ENCODE assay signal across 23 mouse cellular contexts in the genomic region with DNA sequence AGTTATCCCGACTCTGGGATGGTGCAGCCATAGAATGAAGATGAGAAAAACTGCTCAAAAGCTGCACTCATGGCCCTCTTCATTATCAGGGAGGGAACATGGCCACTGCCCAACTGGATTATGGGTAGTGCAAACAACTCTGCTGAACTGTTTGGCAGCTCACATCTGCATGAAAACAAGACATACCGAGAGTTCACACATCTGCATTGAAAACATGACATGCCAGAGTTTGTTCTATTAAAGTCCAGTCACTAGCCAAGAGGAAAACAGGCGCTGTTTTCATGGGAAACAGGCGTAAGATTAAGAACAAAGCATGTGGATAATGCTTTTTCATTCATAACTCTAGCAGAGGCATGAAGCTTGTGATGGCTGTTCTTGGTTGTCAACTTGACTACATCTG. TPM values are rescaled to one million over a fixed set of nuclear protein-coding genes. Genes with fewer than 3 reads are reported as not detected.
DNase-seq lines count a peak whose midpoint lies in the region; ATAC-seq and TF ChIP-seq lines count a peak whose summit lies in the region.
"Had no signal": no experiment of that assay in that cellular context is flagged by ENCODE, and none has a peak within 500 bp of the region (broad histone marks: within the 10 kb centered on the region; RNA-seq: fewer than 3 reads in every experiment).

No protein-coding gene starts in this region.

- H3K9ac ChIP-seq in heart, embryonic 13.5 days, result no peak overlapping the region
- H3K9ac ChIP-seq in embryonic facial prominence, embryonic 15.5 days, result no peak overlapping the region
- H3K9ac ChIP-seq in stomach, embryonic 15.5 days, result no peak overlapping the region
- H3K9ac ChIP-seq: embryonic facial prominence, embryonic 12.5 days; forebrain, postnatal 0 days; hindbrain, embryonic 15.5 days; intestine, embryonic 15.5 days; liver, embryonic 13.5 days; neural tube, embryonic 15.5 days had no signal

- no peak for DNase-seq in heart, postnatal 36 days
- no peak for DNase-seq in cerebellum, adult 2 months
- DNase-seq: adrenal gland, postnatal 36 days; cerebellum, adult 8-10 months; forebrain, postnatal 0 days; heart, postnatal 4 days; kidney, adult 9 months; kidney, postnatal 4 days; liver, embryonic 13.5 days; right cerebral cortex, postnatal 14 days; spleen, adult 18-20 months; thymus, adult 18-20 months; thymus, postnatal 4 days had no signal

- ATAC-seq in heart, embryonic 13.5 days (ENCODE audit: extremely low read depth, insufficient number of reproducible peaks, low FRiP score, low TSS enrichment), result no peak
- no peak for ATAC-seq in megakaryocyte, adult 5-6 weeks (ENCODE audit: poor library complexity, severe bottlenecking)
- ATAC-seq in embryonic facial prominence, embryonic 15.5 days (ENCODE audit: insufficient number of reproducible peaks, low FRiP score, low TSS enrichment, low read depth), result no peak
- no peak for ATAC-seq in stomach, embryonic 15.5 days (ENCODE audit: insufficient read depth, low FRiP score, low read depth)
- ATAC-seq: forebrain, postnatal 0 days; intestine, embryonic 15.5 days; lung, postnatal 0 days had no signal

- no peak for TF ChIP-seq CTCF in cerebellum, adult 2 months (IDR thresholded peaks at IDR 0.05; ENCODE audit: borderline replicate concordance, insufficient read depth, low read depth, low read length)

- no peak for TF ChIP-seq POLR2A in cerebellum, adult 2 months (IDR thresholded peaks at IDR 0.05; ENCODE audit: borderline replicate concordance, insufficient read depth, low read length)

- H3K27me3 ChIP-seq in heart, embryonic 13.5 days (replicated peaks), result no peaks in the 10 kb centered on the region
- no peaks in the 10 kb centered on the region for H3K27me3 ChIP-seq in megakaryocyte, embryonic 14.5 days (replicated peaks)
- no peaks in the 10 kb centered on the region for H3K27me3 ChIP-seq in embryonic facial prominence, embryonic 15.5 days
- H3K27me3 ChIP-seq in stomach, embryonic 15.5 days (replicated peaks), result no peaks in the 10 kb centered on the region
- H3K27me3 ChIP-seq in cerebellum, adult 2 months (ENCODE audit: control insufficient read depth, insufficient read depth, low read length), result no peaks in the 10 kb centered on the region
- H3K27me3 ChIP-seq: embryonic facial prominence, embryonic 12.5 days; hindbrain, embryonic 15.5 days; intestine, embryonic 15.5 days; liver, embryonic 13.5 days; neural tube, embryonic 15.5 days had no signal

- no peak overlapping the region; the same call in 1 of the 2 replicates for H3K4me2 ChIP-seq in heart, embryonic 13.5 days
- H3K4me2 ChIP-seq in embryonic facial prominence, embryonic 15.5 days (replicated peaks), result no peak overlapping the region
- no peak overlapping the region for H3K4me2 ChIP-seq in stomach, embryonic 15.5 days
- H3K4me2 ChIP-seq: hindbrain, embryonic 15.5 days; intestine, embryonic 15.5 days; liver, embryonic 13.5 days; neural tube, embryonic 15.5 days had no signal

- 59% methylated on average over 4 of the region's 4 CpGs for WGBS in heart, embryonic 13.5 days
- WGBS in embryonic facial prominence, embryonic 15.5 days, result 33% methylated on average over 4 of the region's 4 CpGs
- WGBS in stomach, embryonic 15.5 days, result 43% methylated on average over 4 of the region's 4 CpGs
- WGBS in cerebellum, adult 2 months, result 68% methylated on average over 4 of the region's 4 CpGs

- intact Hi-C loops in heart, postnatal 36 days (cut with DNase I), result no loop called here

- peaks cover 83% of the 10 kb centered on the region for H3K4me1 ChIP-seq in heart, embryonic 13.5 days
- H3K4me1 ChIP-seq in megakaryocyte, embryonic 14.5 days, result peaks cover 91% of the 10 kb centered on the region
- peaks cover 74% of the 10 kb centered on the region for H3K4me1 ChIP-seq in embryonic facial prominence, embryonic 15.5 days
- peaks cover 54% of the 10 kb centered on the region for H3K4me1 ChIP-seq in stomach, embryonic 15.5 days
- H3K4me1 ChIP-seq in cerebellum, adult 2 months (ENCODE audit: control insufficient read depth, insufficient read depth, low read length), result no peaks in the 10 kb centered on the region; the same call in 1 of the 2 replicates

- H3K36me3 ChIP-seq in heart, embryonic 13.5 days, result peaks cover 15% of the 10 kb centered on the region
- peaks cover 52% of the 10 kb centered on the region for H3K36me3 ChIP-seq in megakaryocyte, embryonic 14.5 days (replicated peaks; ENCODE audit: low read length)
- H3K36me3 ChIP-seq in embryonic facial prominence, embryonic 15.5 days, result no peaks in the 10 kb centered on the region
- no peaks in the 10 kb centered on the region for H3K36me3 ChIP-seq in stomach, embryonic 15.5 days
- H3K36me3 ChIP-seq: hindbrain, embryonic 15.5 days; intestine, embryonic 15.5 days; neural tube, embryonic 15.5 days had no signal

- H3K9me3 ChIP-seq in heart, embryonic 13.5 days, result no peaks in the 10 kb centered on the region
- no peaks in the 10 kb centered on the region for H3K9me3 ChIP-seq in megakaryocyte, embryonic 14.5 days
- no peaks in the 10 kb centered on the region for H3K9me3 ChIP-seq in embryonic facial prominence, embryonic 15.5 days (replicated peaks)
- no peaks in the 10 kb centered on the region for H3K9me3 ChIP-seq in stomach, embryonic 15.5 days
- H3K9me3 ChIP-seq: embryonic facial prominence, embryonic 12.5 days; hindbrain, embryonic 15.5 days; intestine, embryonic 15.5 days; liver, embryonic 13.5 days; neural tube, embryonic 15.5 days had no signal

- H3K4me3 ChIP-seq in heart, embryonic 13.5 days, result no peak overlapping the region
- peak overlapping the region; percentile 53 for H3K4me3 ChIP-seq in megakaryocyte, embryonic 14.5 days (replicated peaks)
- no peak overlapping the region for H3K4me3 ChIP-seq in embryonic facial prominence, embryonic 15.5 days (replicated peaks)
- H3K4me3 ChIP-seq in stomach, embryonic 15.5 days (replicated peaks), result no peak overlapping the region
- H3K4me3 ChIP-seq in cerebellum, adult 2 months (replicated peaks; ENCODE audit: insufficient read depth, low read depth, low read length), result no peak overlapping the region
- H3K4me3 ChIP-seq: embryonic facial prominence, embryonic 12.5 days; hindbrain, embryonic 15.5 days; intestine, embryonic 15.5 days; liver, embryonic 13.5 days; neural tube, embryonic 15.5 days had no signal

- H3K27ac ChIP-seq in heart, embryonic 13.5 days (replicated peaks), result peak overlapping the region; percentile 33; the same call in 1 of the 2 replicates
- 0 out of 2 replicates have a peak overlapping the region, but pooled peaks have one; percentile 44 for H3K27ac ChIP-seq in embryonic facial prominence, embryonic 15.5 days (replicated peaks)
- peak overlapping the region; percentile 21; the same call in 1 of the 2 replicates for H3K27ac ChIP-seq in stomach, embryonic 15.5 days
- no peak overlapping the region for H3K27ac ChIP-seq in cerebellum, adult 2 months (ENCODE audit: insufficient read depth, low read length)
- H3K27ac ChIP-seq: hindbrain, embryonic 15.5 days; intestine, embryonic 15.5 days; liver, embryonic 13.5 days; neural tube, embryonic 15.5 days had no signal

RNA-seq across cellular contexts. Expression of a gene that starts 56.7 kb away (rescaled TPM):
- 62.5 and 72.1 TPM in 2 replicates for polyA plus RNA-seq in heart, embryonic 13.5 days (2015; fragmentation: Nextera tagmentation; extraction: Ambion mirVana)
- 10 to 100 TPM; 20.6 to 23.1 TPM for total RNA-seq in heart, postnatal 36 days (2021)
- polyA plus RNA-seq in megakaryocyte, embryonic 14.5 days (2012; ENCODE audit: insufficient read depth, low replicate concordance), result 30.5 and 59.7 TPM in 2 replicates
- 9.4 and 9.7 TPM in 2 replicates for total RNA-seq in megakaryocyte, adult 5-6 weeks (2015)
- 26.4 and 29.7 TPM in 2 replicates for total RNA-seq in megakaryocyte, adult 5-6 weeks (2017)
- 141 and 143 TPM in 2 replicates for polyA plus RNA-seq in embryonic facial prominence, embryonic 15.5 days (2015; fragmentation: Nextera tagmentation; extraction: Ambion mirVana)
- polyA plus RNA-seq in stomach, embryonic 15.5 days (2015; fragmentation: Nextera tagmentation; extraction: Ambion mirVana), result 80.5 and 87.0 TPM in 2 replicates
- 22.3 and 23.9 TPM in 2 replicates for polyA plus RNA-seq in cerebellum, adult 2 months (2012; rRNA removed)
